In the genomic region with DNA sequence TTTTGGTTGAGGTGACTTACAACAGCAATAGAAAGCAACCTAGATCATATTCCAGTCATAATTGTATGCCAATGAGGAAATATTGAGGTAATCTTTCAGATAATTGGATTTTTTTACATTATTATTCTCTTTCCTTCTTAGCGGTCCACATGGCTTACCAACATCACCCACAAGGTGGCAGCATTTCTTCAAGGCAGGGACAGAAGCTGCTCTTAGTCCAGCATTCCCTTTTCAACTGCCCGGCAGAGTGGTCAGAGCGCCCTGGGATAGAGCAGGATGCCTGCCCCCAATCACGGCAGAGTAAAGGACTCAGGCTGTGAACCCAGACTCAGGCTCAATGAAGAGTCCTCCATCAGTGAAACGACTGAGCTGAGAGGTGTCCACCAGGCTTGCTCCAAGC, we compare ENCODE assay signal across 8 mouse cellular contexts. TPM values are rescaled to one million over a fixed set of nuclear protein-coding genes. Genes with fewer than 3 reads are reported as not detected.
A peak's percentile ranks its signal among the peaks of the same experiment; 100 is the strongest.
DNase-seq lines count a peak whose midpoint lies in the region; ATAC-seq and TF ChIP-seq lines count a peak whose summit lies in the region.
"Had no signal": no experiment of that assay in that cellular context is flagged by ENCODE, and none has a peak within 500 bp of the region (broad histone marks: within the 10 kb centered on the region; RNA-seq: fewer than 3 reads in every experiment).

No protein-coding gene starts in this region.

- DNase-seq in 3T3-L1 (ENCODE audit: low read depth, low spot score) (peak; percentile 91), CH12.LX (ENCODE audit: extremely low read depth) (peak; percentile 29)
- DNase-seq in c-Kit-positive CD71-positive TER-119-negative erythroid progenitor cells, embryonic 14.5 days (ENCODE audit: low read depth), result peak; percentile 9
- DNase-seq in fibroblast of lung, adult 2 months (ENCODE audit: low read depth), result peak; percentile 46
- DNase-seq in kidney, postnatal 0 days (ENCODE audit: low spot score), result peak; percentile 88
- peak; percentile 58 for DNase-seq in lung, adult 2 months
- peak; percentile 71 for DNase-seq in retina, postnatal 7 days (ENCODE audit: low read depth, low spot score)

- H3K27ac ChIP-seq in CH12.LX (ENCODE audit: insufficient read depth, low read depth), result no peak overlapping the region
- no peak overlapping the region for H3K27ac ChIP-seq in kidney, postnatal 0 days
- H3K27ac ChIP-seq: stomach, embryonic 15.5 days had no signal

- no peak overlapping the region for H3K4me2 ChIP-seq in CH12.LX (ENCODE audit: insufficient read depth, low read depth, poor library complexity, severe bottlenecking)
- H3K4me2 ChIP-seq in kidney, postnatal 0 days (ENCODE audit: low read length), result no peak overlapping the region

- H3K36me3 ChIP-seq in CH12.LX (replicated peaks in 1 of 2; ENCODE audit: control insufficient read depth in 1 of 2, insufficient read depth in 1 of 2, low read length in 1 of 2), result no peaks in the 10 kb centered on the region
- no peaks in the 10 kb centered on the region for H3K36me3 ChIP-seq in kidney, postnatal 0 days (ENCODE audit: insufficient read depth, low read length)
- H3K36me3 ChIP-seq: stomach, embryonic 15.5 days had no signal

- peaks cover 88% of the 10 kb centered on the region for H3K27me3 ChIP-seq in CH12.LX (replicated peaks)
- peaks cover 12% of the 10 kb centered on the region; the same call in 1 of the 2 replicates for H3K27me3 ChIP-seq in kidney, postnatal 0 days (ENCODE audit: insufficient read depth, low read length)

- peak; percentile 66 for TF ChIP-seq RAD21 in CH12.LX (IDR thresholded peaks at IDR 0.05; ENCODE audit: low read depth, low read length)

- no peaks in the 10 kb centered on the region for H3K4me1 ChIP-seq in CH12.LX (ENCODE audit: control insufficient read depth in 1 of 2, insufficient read depth in 2 of 2)
- H3K4me1 ChIP-seq in kidney, postnatal 0 days (replicated peaks; ENCODE audit: insufficient read depth, low read length), result no peaks in the 10 kb centered on the region
- H3K4me1 ChIP-seq in lung, adult 2 months (ENCODE audit: control insufficient read depth, insufficient read depth, low read length), result 0 out of 2 replicates have a peak, but pooled peaks cover 2% of the 10 kb centered on the region

- peak; percentile 57 to 78; a peak in 3 of 4 replicates for TF ChIP-seq CTCF in CH12.LX (conservative IDR thresholded peaks at IDR 0.05 in 1 of 2, IDR thresholded peaks at IDR 0.05 in 1 of 2; ENCODE audit: low read depth in 2 of 2, low read length in 2 of 2)
- peak; percentile 96 for TF ChIP-seq CTCF in kidney, postnatal 0 days (IDR thresholded peaks at IDR 0.05; ENCODE audit: low read depth)
- peak; percentile 72 for TF ChIP-seq CTCF in lung, adult 2 months (IDR thresholded peaks at IDR 0.05; ENCODE audit: insufficient read depth, low read length)

- ATAC-seq in kidney, postnatal 0 days (replicated peaks; ENCODE audit: low FRiP score, low read depth), result no peak

- no peak overlapping the region for H3K9ac ChIP-seq in CH12.LX (ENCODE audit: insufficient read depth, low read depth)
- no peak overlapping the region for H3K9ac ChIP-seq in kidney, postnatal 0 days (ENCODE audit: low read depth, low read length)
- H3K9ac ChIP-seq: stomach, embryonic 15.5 days had no signal

- dilution Hi-C loops in CH12.LX (cut with MboI; ENCODE audit: extremely low pct_ligation_motif_present, extremely low pct_unique_long_range_greater_than_20kb, low sequenced_read_pairs), result no loop called here

- WGBS in kidney, postnatal 0 days, result under 1% methylated on average over 5 of the region's 5 CpGs
- 3% methylated on average over 5 of the region's 5 CpGs for WGBS in lung, adult 2 months

- in situ Hi-C loops in CH12.LX (cut with MboI; ENCODE audit: low pct_ligation_motif_present, low pct_unique_long_range_greater_than_20kb, low sequenced_read_pairs), result loop anchor here (5.0 kb wide), 1 partner anchor 161 kb away; no protein-coding TSS in a partner anchor

- TF ChIP-seq POLR2A in CH12.LX (IDR thresholded peaks at IDR 0.05; ENCODE audit: low read depth, low read length), result no peak
- no peak for TF ChIP-seq POLR2A in lung, adult 2 months (IDR thresholded peaks at IDR 0.05; ENCODE audit: borderline replicate concordance, extremely low read depth, low read depth, low read length)

- H3K4me3 ChIP-seq in CH12.LX (replicated peaks in 1 of 3; ENCODE audit: low read depth in 2 of 3, low read length in 2 of 3, poor library complexity in 1 of 3), result no peak overlapping the region
- H3K4me3 ChIP-seq in kidney, postnatal 0 days (replicated peaks; ENCODE audit: low read depth, low read length), result no peak overlapping the region
- H3K4me3 ChIP-seq in lung, adult 2 months (replicated peaks; ENCODE audit: extremely low read depth, low read depth, low read length), result no peak overlapping the region
- H3K4me3 ChIP-seq: stomach, embryonic 15.5 days had no signal

- no peak for TF ChIP-seq EP300 in CH12.LX (IDR thresholded peaks at IDR 0.05; ENCODE audit: low read length)

- H3K9me3 ChIP-seq in CH12.LX (replicated peaks; ENCODE audit: low read length), result no peaks in the 10 kb centered on the region
- no peaks in the 10 kb centered on the region for H3K9me3 ChIP-seq in kidney, postnatal 0 days (replicated peaks; ENCODE audit: low read length)
- H3K9me3 ChIP-seq: stomach, embryonic 15.5 days had no signal

- no peaks in the 10 kb centered on the region for H3K79me2 ChIP-seq in CH12.LX (replicated peaks; ENCODE audit: control insufficient read depth, extremely low read depth, insufficient read depth, poor library complexity, severe bottlenecking)

TF ChIP-seq in CH12.LX, 34 proteins besides CTCF, POLR2A, EP300 and RAD21:
- TF ChIP-seq ETS1 (conservative IDR thresholded peaks at IDR 0.05; ENCODE audit: low read depth, low read length), result no peak
- TF ChIP-seq SMC3 (IDR thresholded peaks at IDR 0.05; ENCODE audit: low read depth, low read length), result peak; percentile 62
- no peak for TF ChIP-seq CHD1 (IDR thresholded peaks at IDR 0.05; ENCODE audit: low read depth, low read length)
- TF ChIP-seq UBTF (IDR thresholded peaks at IDR 0.05; ENCODE audit: low read depth, low read length), result no peak
- no peak for TF ChIP-seq HCFC1 (IDR thresholded peaks at IDR 0.05; ENCODE audit: low read depth, low read length)
- no peak for TF ChIP-seq SIN3A (IDR thresholded peaks at IDR 0.05; ENCODE audit: low read length)
- TF ChIP-seq USF2 (conservative IDR thresholded peaks at IDR 0.05; ENCODE audit: low read depth, low read length), result no peak
- TF ChIP-seq BHLHE40 (IDR thresholded peaks at IDR 0.05; ENCODE audit: low read depth, low read length), result no peak
- no peak for TF ChIP-seq TBP (conservative IDR thresholded peaks at IDR 0.05; ENCODE audit: low read depth, low read length)
- peak; percentile 62; the same call in 1 of the 2 replicates for TF ChIP-seq MYC (IDR thresholded peaks at IDR 0.05; ENCODE audit: low read depth, low read length)
- peak; percentile 71; the same call in 1 of the 2 replicates for TF ChIP-seq MAX (IDR thresholded peaks at IDR 0.05; ENCODE audit: low read length)

RNA-seq across cellular contexts. Expression of a gene that starts 1.8 kb away (rescaled TPM):
- total RNA-seq in CH12.LX (2012; rRNA removed), result not detected in 2 replicates
- not detected in 2 replicates for total RNA-seq in CH12.LX (2014; rRNA removed)
- polyA plus RNA-seq in CH12.LX (2012; ENCODE audit: insufficient read length, low read depth), result not detected in 2 replicates
- 4.7 and 6.0 TPM in 2 replicates for polyA plus RNA-seq in kidney, postnatal 0 days (2015; fragmentation: Nextera tagmentation; extraction: Ambion mirVana)
- 6.0 and 9.2 TPM in 2 replicates for polyA plus RNA-seq in lung, adult 2 months (2012; rRNA removed)

RNA-seq across cellular contexts. Expression of a gene that starts 51.1 kb away (rescaled TPM):
- total RNA-seq in CH12.LX (2012; rRNA removed) (7.9 and 10.3 TPM in 2 replicates), CH12.LX (2014; rRNA removed) (6.5 and 7.3 TPM in 2 replicates)
- polyA plus RNA-seq in CH12.LX (2012; ENCODE audit: insufficient read length, low read depth), result 7.5 and 8.4 TPM in 2 replicates
- polyA plus RNA-seq in kidney, postnatal 0 days (2015; fragmentation: Nextera tagmentation; extraction: Ambion mirVana), result 4.2 and 5.4 TPM in 2 replicates
- 4.2 and 4.5 TPM in 2 replicates for polyA plus RNA-seq in lung, adult 2 months (2012; rRNA removed)

RNA-seq across cellular contexts. Expression of a gene that starts 59.1 kb away (rescaled TPM):
- total RNA-seq in CH12.LX (2012; rRNA removed), result 21.2 and 22.3 TPM in 2 replicates
- total RNA-seq in CH12.LX (2014; rRNA removed), result 9.4 and 11.5 TPM in 2 replicates
- polyA plus RNA-seq in CH12.LX (2012; ENCODE audit: insufficient read length, low read depth), result 32.3 and 34.3 TPM in 2 replicates
- 15.0 and 15.5 TPM in 2 replicates for polyA plus RNA-seq in kidney, postnatal 0 days (2015; fragmentation: Nextera tagmentation; extraction: Ambion mirVana)
- 42.8 and 53.8 TPM in 2 replicates for polyA plus RNA-seq in lung, adult 2 months (2012; rRNA removed)

Comparison
In these comparisons a context has a peak if more than half of its experiments do, and no peak if none do; other contexts are left out.
1. DNase-seq: peak in every context shown above with its lines; median percentile 91 in 3T3-L1; 88 in kidney, postnatal 0 days; 71 in retina, postnatal 7 days; 58 in lung, adult 2 months; 46 in fibroblast of lung, adult 2 months; 29 in CH12.LX; 9 in c-Kit-positive CD71-positive TER-119-negative erythroid progenitor cells, embryonic 14.5 days.